Mouse (Mus musculus): ENCODE measurements at regions not wholly inside any gene's neighbourhood (a gene's known extent, or its start where the extent isn't known, plus 50 kb on each side); places are given as distances from the start of the nearest gene placed in this dataset.

- TF ChIP-seq NANOG (IDR thresholded peaks at IDR 0.05; ENCODE audit: borderline replicate concordance, low read length) (no peak), CTCF (conservative IDR thresholded peaks at IDR 0.05; ENCODE audit: low read length) (no peak)
Observed at GRCm38 (mm10) chr7:70826074-70826473, 459.5 kb upstream of the Nr2f2 start.

Data from E14TG2a.4 (cell line).